Mouse (Mus musculus): Measurements from ENCODE around the gene Ptprk.

GRCm38 (mm10) chr10:28113879-28114278 lies 39.3 kb downstream of the Ptprk start:
- TF ChIP-seq CTCF (IDR thresholded peaks at IDR 0.05) (no peak), EP300 (IDR thresholded peaks at IDR 0.05) (peak; percentile 56)

All from lung, postnatal 0 days (tissue).